Mouse (Mus musculus) ES-E14 (cell line): Measurements from ENCODE around the gene Syngr4.

ENCODE experiments used
- CHD2 ChIP-seq: IDR thresholded peaks from 2 replicates; pipeline ENCODE4 v1.6.1; 2014; ENCODE audit warnings: mild to moderate bottlenecking, low read depth, low read length, inconsistent platforms
- MAFK ChIP-seq: IDR thresholded peaks from 2 replicates; pipeline ENCODE4 v1.6.1; 2014; ENCODE audit warnings: mild to moderate bottlenecking, low read depth, low read length, inconsistent platforms; ENCODE audit not compliant: insufficient read depth
- ZNF384 ChIP-seq: IDR thresholded peaks from 2 replicates; pipeline ENCODE4 v1.6.1; 2012; ENCODE audit warnings: low read depth, low read length, inconsistent platforms

DNA sequence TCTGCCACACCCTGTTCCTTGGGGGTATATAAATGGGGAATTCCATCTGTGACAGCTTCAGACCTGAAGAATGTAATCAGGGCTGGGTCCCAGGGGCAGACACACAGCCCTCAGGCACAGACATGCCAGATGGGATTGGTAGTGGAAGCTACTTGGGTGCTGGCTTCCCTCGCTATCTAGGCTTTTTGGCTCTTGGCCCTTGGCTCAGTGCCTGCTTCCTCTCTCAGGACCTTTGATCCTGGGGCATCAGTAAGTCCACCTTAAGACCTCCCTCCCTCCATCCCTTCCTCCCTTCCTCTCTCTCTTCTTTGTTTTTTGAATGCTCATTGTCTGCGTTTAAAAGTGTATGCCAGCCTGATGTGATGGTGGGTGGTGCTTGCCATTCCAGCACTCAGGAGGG lies 43.3 kb upstream of the Syngr4 start:
- TF ChIP-seq ZNF384 (no peak), MAFK (no peak), CHD2 (no peak)
